Mouse (Mus musculus): ENCODE results near the gene Zbtb22. TPM values are rescaled to one million over a fixed set of nuclear protein-coding genes. Genes with fewer than 3 reads are reported as not detected.

Zbtb22 gene
- total RNA-seq, 2 experiments from 2014 or later = 29.4 to 33.0 TPM

- peak; percentile 87 to 90 for DNase-seq
- intact Hi-C loops (cut with DNase I) = no loop called here
Measured at GRCm38 (mm10) chr17:33919351-33920281, 3.9 kb downstream of the Zbtb22 start.

- peak; percentile 90 to 92 for DNase-seq
- intact Hi-C loops (cut with DNase I) = no loop called here
Measured at GRCm38 (mm10) chr17:33920282-33921097, 4.8 kb downstream of the Zbtb22 start.

GRCm38 (mm10) chr17:33921361-33921760 lies 5.7 kb downstream of the Zbtb22 start:
- DNase-seq = no peak
- intact Hi-C loops (cut with DNase I) = no loop called here

- DNase-seq = peak in 1 of 2 experiments; percentile 56
- intact Hi-C loops (cut with DNase I) = no loop called here
Measured at GRCm38 (mm10) chr17:33924577-33925283, 9.0 kb downstream of the Zbtb22 start.

- no peak for DNase-seq
- intact Hi-C loops (cut with DNase I) = no loop called here
Measured at GRCm38 (mm10) chr17:33925406-33926116, 9.9 kb downstream of the Zbtb22 start.

- intact Hi-C loops (cut with DNase I) = no loop called here
- no peak for DNase-seq
Measured at GRCm38 (mm10) chr17:33926207-33926932, 10.7 kb downstream of the Zbtb22 start.

- no peak for DNase-seq
- intact Hi-C loops (cut with DNase I) = no loop called here
Measured at GRCm38 (mm10) chr17:33928251-33928947, 12.7 kb downstream of the Zbtb22 start.

GRCm38 (mm10) chr17:33929371-33930279 lies 13.9 kb downstream of the Zbtb22 start, which contains the start of gene Rgl2:
TSS of gene Rgl2 (plus strand) at chr17:33929543.
- peak; percentile 94 to 96 for DNase-seq
- intact Hi-C loops (cut with DNase I) = no loop called here

GRCm38 (mm10) chr17:33930280-33931158 lies 14.8 kb downstream of the Zbtb22 start:
- DNase-seq = peak; percentile 52 to 61

GRCm38 (mm10) chr17:33931159-33931866 lies 15.6 kb downstream of the Zbtb22 start:
- no peak for DNase-seq
- intact Hi-C loops (cut with DNase I) = no loop called here

More at GRCm38 (mm10) chr17:33930280-33931158, 14.8 kb downstream of the Zbtb22 start:
- intact Hi-C loops (cut with DNase I) = no loop called here

GRCm38 (mm10) chr17:33931947-33932346 lies 16.2 kb downstream of the Zbtb22 start:
- intact Hi-C loops (cut with DNase I) = no loop called here
- no peak for DNase-seq

GRCm38 (mm10) chr17:33932448-33932847 lies 16.7 kb downstream of the Zbtb22 start:
- intact Hi-C loops (cut with DNase I) = no loop called here
- no peak for DNase-seq

GRCm38 (mm10) chr17:33932970-33933369 lies 17.3 kb downstream of the Zbtb22 start:
- intact Hi-C loops (cut with DNase I) = no loop called here
- DNase-seq = no peak

GRCm38 (mm10) chr17:33935422-33936055 lies 19.8 kb downstream of the Zbtb22 start:
- intact Hi-C loops (cut with DNase I) = no loop called here
- no peak for DNase-seq

GRCm38 (mm10) chr17:33936993-33937392 lies 21.3 kb downstream of the Zbtb22 start:
- no peak for DNase-seq
- intact Hi-C loops (cut with DNase I) = no loop called here

- no peak for DNase-seq
- intact Hi-C loops (cut with DNase I) = no loop called here
Measured at GRCm38 (mm10) chr17:33938783-33939182, 23.1 kb downstream of the Zbtb22 start.
